Mouse (Mus musculus) forebrain, embryonic 11.5 days (tissue): Measurements from ENCODE around the gene Hbp1. TPM values are rescaled to one million over a fixed set of nuclear protein-coding genes. Genes with fewer than 3 reads are reported as not detected.

Source experiments
- ATAC-seq: fragments of 200-750 bp; cut with Nextera tagmentation; replicated peaks from 2 replicates; pipeline ENCODE4 v1.8.0; 2017; ENCODE audit warnings: moderate TSS enrichment; ENCODE audit not compliant: low FRiP score
- DNase-seq: peaks from one replicate; pipeline ENCODE4 v3.0.0-alpha.2; 2017; ENCODE audit warnings: low spot score
- H3K27ac ChIP-seq: fragments of 300-500 bp; sonication (generic); 2 replicates; pipeline ENCODE4 v1.5.1; 2014; ENCODE audit warnings: low read depth, low read length
- H3K27me3 ChIP-seq: fragments of 300-500 bp; sonication (generic); 2 replicates; pipeline ENCODE4 v1.6.1; 2014; ENCODE audit warnings: mild to moderate bottlenecking, low read length, mixed read lengths; ENCODE audit not compliant: control insufficient read depth, insufficient read depth
- H3K36me3 ChIP-seq: fragments of 300-500 bp; sonication (generic); 2 replicates; pipeline ENCODE4 v1.6.1; 2014; ENCODE audit warnings: mild to moderate bottlenecking, low read length, moderate library complexity, mixed read lengths; ENCODE audit not compliant: control insufficient read depth, insufficient read depth
- H3K4me1 ChIP-seq: fragments of 300-500 bp; sonication (generic); replicated peaks from 2 replicates; pipeline ENCODE4 v1.6.1; 2014; ENCODE audit warnings: low read length, mixed read lengths; ENCODE audit not compliant: control insufficient read depth, insufficient read depth
- H3K4me2 ChIP-seq: fragments of 300-500 bp; sonication (generic); 2 replicates; pipeline ENCODE4 v1.6.1; 2014; ENCODE audit warnings: low read depth, mild to moderate bottlenecking, low read length, moderate library complexity, mixed read lengths; ENCODE audit not compliant: severe bottlenecking
- H3K4me3 ChIP-seq: fragments of 300-500 bp; sonication (generic); 2 replicates; pipeline ENCODE4 v1.5.1; 2014; ENCODE audit warnings: low read depth, low read length
- H3K9ac ChIP-seq: fragments of 300-500 bp; sonication (generic); 2 replicates; pipeline ENCODE4 v1.6.1; 2014; ENCODE audit warnings: low read length
- H3K9me3 ChIP-seq: fragments of 300-500 bp; sonication (generic); 2 replicates; pipeline ENCODE4 v1.6.1; 2016; ENCODE audit warnings: low read length, mixed read lengths; ENCODE audit not compliant: control insufficient read depth
- WGBS: fragments of 180-500 bp; shearing (Covaris S2); extraction: QIAGEN DNeasy Blood & Tissue Kit; methylation state at CpG from one replicate; pipeline ENCODE4 v1.1.7; 2014; 5-methylcytosine and 5-hydroxymethylcytosine counted together
- polyA plus RNA-seq: library from polyadenylated mRNA; unstranded; fragments of >200 nt; fragmentation: Nextera tagmentation; extraction: Ambion mirVana; gene quantifications from 2 replicates; pipeline ENCODE4 v1.2.1, GENCODE M21; 2014

Hbp1 gene
- polyA plus RNA-seq, 1 experiment from 2014 or later, result 80.8 TPM

GRCm38 (mm10) chr12:31984206-31984605 lies 33.9 kb upstream of the Hbp1 start:
- 66% methylated on average over 2 of the region's 2 CpGs for WGBS
- no peak overlapping the region for H3K27ac ChIP-seq

GRCm38 (mm10) chr12:31983769-31984168 lies 33.4 kb upstream of the Hbp1 start:
- H3K27ac ChIP-seq, result no peak overlapping the region
- no peak overlapping the region for H3K4me2 ChIP-seq
- no peak overlapping the region for H3K4me3 ChIP-seq
- H3K27me3 ChIP-seq, result no peaks in the 10 kb centered on the region
- DNase-seq (no peak), ATAC-seq (no peak)
- H3K9me3 ChIP-seq, result no peaks in the 10 kb centered on the region
- WGBS, result 71% methylated on average over 6 of the region's 6 CpGs
- H3K4me1 ChIP-seq, result no peaks in the 10 kb centered on the region
- no peaks in the 10 kb centered on the region for H3K36me3 ChIP-seq
- H3K9ac ChIP-seq, result no peak overlapping the region

More at GRCm38 (mm10) chr12:31984206-31984605, 33.9 kb upstream of the Hbp1 start:
- no peaks in the 10 kb centered on the region for H3K36me3 ChIP-seq
- no peaks in the 10 kb centered on the region for H3K27me3 ChIP-seq
- H3K4me2 ChIP-seq, result no peak overlapping the region
- DNase-seq (no peak), ATAC-seq (no peak)
- no peak overlapping the region for H3K4me3 ChIP-seq
- H3K9ac ChIP-seq, result no peak overlapping the region
- no peaks in the 10 kb centered on the region for H3K4me1 ChIP-seq
- no peaks in the 10 kb centered on the region for H3K9me3 ChIP-seq

GRCm38 (mm10) chr12:31983238-31983637 lies 32.9 kb upstream of the Hbp1 start:
- Histone ChIP-seq H3K36me3 (no peaks in the 10 kb centered on the region), H3K4me3 (no peak overlapping the region), H3K4me2 (no peak overlapping the region), H3K9ac (no peak overlapping the region), H3K27me3 (no peaks in the 10 kb centered on the region), H3K4me1 (no peaks in the 10 kb centered on the region), H3K27ac (no peak overlapping the region), H3K9me3 (no peaks in the 10 kb centered on the region)
- ATAC-seq (no peak), DNase-seq (no peak)
- WGBS, result 61% methylated on average over 7 of the region's 7 CpGs

- WGBS, result 82% methylated on average over 12 of the region's 12 CpGs
- Histone ChIP-seq H3K4me1 (no peaks in the 10 kb centered on the region), H3K27me3 (no peaks in the 10 kb centered on the region), H3K4me3 (no peak overlapping the region), H3K9me3 (no peaks in the 10 kb centered on the region), H3K36me3 (no peaks in the 10 kb centered on the region), H3K4me2 (no peak overlapping the region), H3K27ac (no peak overlapping the region), H3K9ac (no peak overlapping the region)
- DNase-seq, result no peak
- ATAC-seq, result no peak
Observed at GRCm38 (mm10) chr12:31977613-31978195, 27.4 kb upstream of the Hbp1 start.

GRCm38 (mm10) chr12:31976544-31976943 lies 26.2 kb upstream of the Hbp1 start:
- Histone ChIP-seq H3K4me1 (no peaks in the 10 kb centered on the region), H3K27ac (no peak overlapping the region), H3K4me3 (no peak overlapping the region), H3K9me3 (no peaks in the 10 kb centered on the region), H3K27me3 (no peaks in the 10 kb centered on the region), H3K4me2 (no peak overlapping the region), H3K9ac (no peak overlapping the region), H3K36me3 (no peaks in the 10 kb centered on the region)
- DNase-seq (no peak), ATAC-seq (no peak)
- 58% methylated on average over 7 of the region's 7 CpGs for WGBS

GRCm38 (mm10) chr12:31973473-31974172 lies 23.3 kb upstream of the Hbp1 start:
- Histone ChIP-seq H3K4me1 (no peaks in the 10 kb centered on the region), H3K4me3 (no peak overlapping the region), H3K36me3 (no peaks in the 10 kb centered on the region), H3K9me3 (no peaks in the 10 kb centered on the region), H3K4me2 (no peak overlapping the region), H3K27ac (no peak overlapping the region), H3K9ac (no peak overlapping the region), H3K27me3 (no peaks in the 10 kb centered on the region)
- DNase-seq (peak; percentile 71), ATAC-seq (peak; percentile 76)
- 69% methylated on average over 13 of the region's 13 CpGs for WGBS

- 88% methylated on average over 8 of the region's 8 CpGs for WGBS
- H3K4me1 ChIP-seq, result no peaks in the 10 kb centered on the region
- ATAC-seq, result no peak
- no peaks in the 10 kb centered on the region for H3K9me3 ChIP-seq
- H3K27ac ChIP-seq, result no peak overlapping the region
- H3K4me3 ChIP-seq, result no peak overlapping the region
- H3K36me3 ChIP-seq, result no peaks in the 10 kb centered on the region
- H3K9ac ChIP-seq, result no peak overlapping the region
- no peak overlapping the region for H3K4me2 ChIP-seq
- H3K27me3 ChIP-seq, result no peaks in the 10 kb centered on the region
- no peak for DNase-seq
Observed at GRCm38 (mm10) chr12:31971547-31971946, 21.2 kb upstream of the Hbp1 start.

- no peak for ATAC-seq
- H3K9me3 ChIP-seq, result no peaks in the 10 kb centered on the region
- H3K27ac ChIP-seq, result no peak overlapping the region
- no peaks in the 10 kb centered on the region for H3K36me3 ChIP-seq
- no peak overlapping the region for H3K9ac ChIP-seq
- H3K27me3 ChIP-seq, result no peaks in the 10 kb centered on the region
- no peak overlapping the region for H3K4me3 ChIP-seq
- no peaks in the 10 kb centered on the region for H3K4me1 ChIP-seq
- WGBS, result 9% methylated on average over 1 of the region's 1 CpGs
- no peak overlapping the region for H3K4me2 ChIP-seq
- DNase-seq, result no peak
Observed at GRCm38 (mm10) chr12:31969111-31969510, 18.8 kb upstream of the Hbp1 start.

GRCm38 (mm10) chr12:31967536-31967935 lies 17.2 kb upstream of the Hbp1 start:
- H3K4me1 ChIP-seq, result no peaks in the 10 kb centered on the region
- ATAC-seq (peak; percentile 49; the same call in 1 of the 2 replicates), DNase-seq (no peak)
- H3K27me3 ChIP-seq, result no peaks in the 10 kb centered on the region
- H3K36me3 ChIP-seq, result no peaks in the 10 kb centered on the region
- no peak overlapping the region for H3K4me2 ChIP-seq
- H3K9ac ChIP-seq, result no peak overlapping the region
- H3K4me3 ChIP-seq, result no peak overlapping the region
- 15% methylated on average over 2 of the region's 2 CpGs for WGBS
- H3K9me3 ChIP-seq, result no peaks in the 10 kb centered on the region
- no peak overlapping the region for H3K27ac ChIP-seq
